Mouse (Mus musculus): ENCODE data around the gene Map1s. TPM values are rescaled to one million over a fixed set of nuclear protein-coding genes. Genes with fewer than 3 reads are reported as not detected.

Gene Map1s
- total and polyA plus RNA-seq, 3 experiments, result 9.5 to 51.4 (median 30.9) TPM

DNA sequence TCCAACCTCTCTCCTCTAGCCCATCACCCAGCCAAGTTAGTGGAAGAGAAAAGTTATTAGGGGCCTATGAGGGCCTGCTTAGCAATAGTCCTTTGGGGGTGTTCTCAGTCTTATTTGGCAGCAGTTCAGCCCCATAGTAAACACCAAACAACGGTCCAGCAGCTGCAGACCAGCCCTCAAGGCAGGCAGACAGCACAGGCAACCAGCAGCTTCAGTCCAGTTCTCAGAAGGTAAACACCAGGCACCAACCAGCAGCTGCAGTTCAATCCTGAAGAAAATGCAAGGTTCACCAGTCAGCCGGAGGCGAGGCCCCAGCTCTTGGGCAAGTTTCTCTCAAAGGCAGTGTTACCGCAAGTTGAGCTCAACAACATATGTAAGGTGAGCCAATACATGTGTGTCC is 27.3 kb downstream of the Map1s start:
- Histone ChIP-seq H3K4me3 (replicated peaks in 1 of 3; ENCODE audit: low read depth in 2 of 3, low read length in 2 of 3, poor library complexity in 1 of 3) (no peak overlapping the region), H3K27ac (ENCODE audit: insufficient read depth, low read depth) (no peak overlapping the region), H3K9me3 (replicated peaks; ENCODE audit: low read length) (no peaks in the 10 kb centered on the region), H3K27me3 (replicated peaks) (peaks cover 21% of the 10 kb centered on the region), H3K9ac (ENCODE audit: insufficient read depth, low read depth) (no peak overlapping the region), H3K36me3 (replicated peaks in 1 of 2; ENCODE audit: control insufficient read depth in 1 of 2, insufficient read depth in 1 of 2, low read length in 1 of 2) (no peaks in the 10 kb centered on the region), H3K4me1 (ENCODE audit: control insufficient read depth in 1 of 2, insufficient read depth in 2 of 2) (no peaks in the 10 kb centered on the region), H3K79me2 (replicated peaks; ENCODE audit: control insufficient read depth, extremely low read depth, insufficient read depth, poor library complexity, severe bottlenecking) (no peaks in the 10 kb centered on the region), H3K4me2 (ENCODE audit: insufficient read depth, low read depth, poor library complexity, severe bottlenecking) (no peak overlapping the region)
- dilution Hi-C loops (cut with MboI; ENCODE audit: extremely low pct_ligation_motif_present, extremely low pct_unique_long_range_greater_than_20kb, low sequenced_read_pairs) (no loop called here), in situ Hi-C loops (cut with MboI; ENCODE audit: low pct_ligation_motif_present, low pct_unique_long_range_greater_than_20kb, low sequenced_read_pairs) (no loop called here)
- DNase-seq (ENCODE audit: extremely low read depth), result no peak
- no peak for TF ChIP-seq NRF1 (IDR thresholded peaks at IDR 0.05; ENCODE audit: low read depth, low read length)
- no peak for TF ChIP-seq RCOR1 (conservative IDR thresholded peaks at IDR 0.05; ENCODE audit: low read depth, low read length)
- TF ChIP-seq MAX (IDR thresholded peaks at IDR 0.05; ENCODE audit: low read length), result no peak
- no peak for TF ChIP-seq TBP (conservative IDR thresholded peaks at IDR 0.05; ENCODE audit: low read depth, low read length)
- no peak for TF ChIP-seq NELFE (IDR thresholded peaks at IDR 0.05; ENCODE audit: low read depth, low read length)
- no peak for TF ChIP-seq POLR2AphosphoS2 (IDR thresholded peaks at IDR 0.05; ENCODE audit: low read depth, low read length)
- no peak for TF ChIP-seq SMC3 (IDR thresholded peaks at IDR 0.05; ENCODE audit: low read depth, low read length)
- no peak for TF ChIP-seq RAD21 (IDR thresholded peaks at IDR 0.05; ENCODE audit: low read depth, low read length)
- no peak for TF ChIP-seq TCF12 (IDR thresholded peaks at IDR 0.05; ENCODE audit: low read depth, low read length)
- no peak for TF ChIP-seq CHD2 (IDR thresholded peaks at IDR 0.05; ENCODE audit: low read length)
- TF ChIP-seq POLR2A (IDR thresholded peaks at IDR 0.05; ENCODE audit: low read depth, low read length), result no peak
- TF ChIP-seq ELF1 (IDR thresholded peaks at IDR 0.05; ENCODE audit: low read depth, low read length), result no peak
- TF ChIP-seq CHD1 (IDR thresholded peaks at IDR 0.05; ENCODE audit: low read depth, low read length), result no peak
- no peak for TF ChIP-seq ZKSCAN1 (IDR thresholded peaks at IDR 0.05; ENCODE audit: borderline replicate concordance, low read depth, low read length)
- no peak for TF ChIP-seq MAFK (IDR thresholded peaks at IDR 0.05; ENCODE audit: insufficient replicate concordance, low read length)
- no peak for TF ChIP-seq MXI1 (IDR thresholded peaks at IDR 0.05; ENCODE audit: low read depth, low read length)
- TF ChIP-seq USF1 (IDR thresholded peaks at IDR 0.05; ENCODE audit: low read depth, low read length), result no peak
- no peak for TF ChIP-seq HCFC1 (IDR thresholded peaks at IDR 0.05; ENCODE audit: low read depth, low read length)
- no peak for TF ChIP-seq KAT2A (IDR thresholded peaks at IDR 0.05; ENCODE audit: insufficient replicate concordance, low read length)
- no peak for TF ChIP-seq UBTF (IDR thresholded peaks at IDR 0.05; ENCODE audit: low read depth, low read length)

DNA sequence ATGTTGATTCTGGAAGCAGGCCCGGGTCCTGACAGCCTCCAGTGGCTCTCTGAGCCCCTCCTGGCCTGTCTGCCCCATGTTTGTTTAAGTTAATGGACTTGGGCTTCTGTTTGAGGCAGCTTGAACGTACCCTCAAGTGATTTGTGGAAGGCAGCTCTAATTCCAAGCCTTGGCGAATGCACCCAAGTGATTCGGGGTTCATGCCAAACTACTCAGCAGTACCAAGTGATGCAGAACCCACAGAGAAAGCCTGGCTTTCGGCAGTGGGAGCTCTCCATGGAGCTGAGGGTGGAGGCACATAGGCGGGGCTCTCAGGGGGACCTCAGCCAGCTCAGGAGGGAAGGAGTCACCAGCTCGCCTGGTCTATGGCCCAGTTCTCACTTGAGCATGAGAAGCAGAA is 29.1 kb downstream of the Map1s start:
- Histone ChIP-seq H3K27me3 (replicated peaks) (peaks cover 25% of the 10 kb centered on the region), H3K9ac (ENCODE audit: insufficient read depth, low read depth) (no peak overlapping the region), H3K79me2 (replicated peaks; ENCODE audit: control insufficient read depth, extremely low read depth, insufficient read depth, poor library complexity, severe bottlenecking) (no peaks in the 10 kb centered on the region), H3K4me2 (ENCODE audit: insufficient read depth, low read depth, poor library complexity, severe bottlenecking) (no peak overlapping the region), H3K4me1 (ENCODE audit: control insufficient read depth in 1 of 2, insufficient read depth in 2 of 2) (no peaks in the 10 kb centered on the region), H3K9me3 (replicated peaks; ENCODE audit: low read length) (no peaks in the 10 kb centered on the region), H3K27ac (ENCODE audit: insufficient read depth, low read depth) (no peak overlapping the region), H3K36me3 (replicated peaks in 1 of 2; ENCODE audit: control insufficient read depth in 1 of 2, insufficient read depth in 1 of 2, low read length in 1 of 2) (no peaks in the 10 kb centered on the region), H3K4me3 (replicated peaks in 1 of 3; ENCODE audit: low read depth in 2 of 3, low read length in 2 of 3, poor library complexity in 1 of 3) (no peak overlapping the region)
- DNase-seq (ENCODE audit: extremely low read depth), result no peak
- dilution Hi-C loops (cut with MboI; ENCODE audit: extremely low pct_ligation_motif_present, extremely low pct_unique_long_range_greater_than_20kb, low sequenced_read_pairs), result no loop called here
- in situ Hi-C loops (cut with MboI; ENCODE audit: low pct_ligation_motif_present, low pct_unique_long_range_greater_than_20kb, low sequenced_read_pairs), result no loop called here
- no peak for TF ChIP-seq GABPA (IDR thresholded peaks at IDR 0.05; ENCODE audit: insufficient replicate concordance, low read depth, low read length)
- TF ChIP-seq KAT2A (IDR thresholded peaks at IDR 0.05; ENCODE audit: insufficient replicate concordance, low read length), result no peak
